Mouse (Mus musculus) lung, adult 2 months (tissue): ENCODE results near the gene Slfn3.
"Not testable (repeated sequence)": the region's sequence is repeated elsewhere in the genome, so short reads cannot be mapped to it uniquely, and the experiment has no call there.

Experiments
- CTCF ChIP-seq: fragments of 200-500 bp; IDR thresholded peaks from 2 replicates; pipeline ENCODE4 v1.5.1; 2011; ENCODE audit warnings: mild to moderate bottlenecking, low read length, control low read depth; ENCODE audit not compliant: insufficient read depth
- POLR2A ChIP-seq: fragments of 200-500 bp; IDR thresholded peaks from 2 replicates; pipeline ENCODE4 v1.6.1; 2011; ENCODE audit warnings: low read depth, mild to moderate bottlenecking, control low read depth, low read length, borderline replicate concordance; ENCODE audit errors: extremely low read depth

DNA sequence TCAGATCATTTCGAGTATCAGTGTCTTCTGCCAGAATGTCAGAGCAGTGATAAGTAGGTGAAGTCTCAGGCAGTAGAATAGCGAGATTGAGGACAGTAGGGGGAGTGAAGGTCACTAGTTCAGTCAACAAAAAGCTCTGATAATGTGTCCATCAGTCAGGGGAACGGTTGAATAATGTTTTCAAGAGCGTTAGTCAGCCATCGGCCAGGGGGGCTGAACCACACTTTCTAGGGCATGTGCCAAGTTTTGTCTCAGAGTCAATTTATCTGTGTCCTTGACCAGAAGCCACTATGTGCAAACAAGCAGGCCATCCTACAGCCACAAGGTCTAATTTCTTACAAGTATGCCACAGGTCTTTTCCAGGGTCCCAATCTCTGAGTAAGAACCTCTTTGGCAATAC, 66.1 kb downstream of the Slfn3 start:
- not testable (repeated sequence) for TF ChIP-seq POLR2A, CTCF
